Mouse (Mus musculus) olfactory bulb, adult 2 months (tissue): ENCODE data around the gene Gm49369. TPM values are rescaled to one million over a fixed set of nuclear protein-coding genes. Genes with fewer than 3 reads are reported as not detected.
"Not testable (repeated sequence)": the region's sequence is repeated elsewhere in the genome, so short reads cannot be mapped to it uniquely, and the experiment has no call there.

Experiments used
- H3K27ac ChIP-seq: fragments of 200-500 bp; 2 replicates; pipeline ENCODE4 v1.5.1; 2012; ENCODE audit warnings: low read depth, low read length; ENCODE audit not compliant: insufficient read depth
- H3K4me1 ChIP-seq: fragments of 200-500 bp; 2 replicates; pipeline ENCODE4 v1.6.1; 2012; ENCODE audit warnings: low read length; ENCODE audit not compliant: control insufficient read depth, insufficient read depth
- H3K4me3 ChIP-seq: fragments of 200-500 bp; 2 replicates; pipeline ENCODE4 v1.5.1; 2012; ENCODE audit warnings: mild to moderate bottlenecking, low read depth, low read length, moderate library complexity; ENCODE audit not compliant: insufficient read depth
- CTCF ChIP-seq: fragments of 200-500 bp; IDR thresholded peaks from 2 replicates; pipeline ENCODE4 v1.5.1; 2012; ENCODE audit warnings: low read depth, mild to moderate bottlenecking, low read length, moderate library complexity; ENCODE audit not compliant: insufficient read depth
- POLR2A ChIP-seq: fragments of 200-500 bp; IDR thresholded peaks from 2 replicates; pipeline ENCODE4 v1.6.1; 2012; ENCODE audit warnings: mild to moderate bottlenecking, low read depth, low read length, moderate library complexity; ENCODE audit not compliant: insufficient read depth
- WGBS: fragments of 180-500 bp; shearing (Covaris S2); methylation state at CpG from one replicate; pipeline ENCODE4 v1.1.7; 2018; 5-methylcytosine and 5-hydroxymethylcytosine counted together
- polyA plus RNA-seq: library from polyadenylated mRNA; stranded (reverse); fragments of >200 nt; gene quantifications from 2 replicates; pipeline ENCODE4 v1.2.4, GENCODE M21; 2012; ENCODE audit warnings: low replicate concordance; ENCODE audit not compliant: missing spikeins, insufficient read depth, insufficient read length

Gene Gm49369
- polyA plus RNA-seq, 1 experiment = not detected

DNA sequence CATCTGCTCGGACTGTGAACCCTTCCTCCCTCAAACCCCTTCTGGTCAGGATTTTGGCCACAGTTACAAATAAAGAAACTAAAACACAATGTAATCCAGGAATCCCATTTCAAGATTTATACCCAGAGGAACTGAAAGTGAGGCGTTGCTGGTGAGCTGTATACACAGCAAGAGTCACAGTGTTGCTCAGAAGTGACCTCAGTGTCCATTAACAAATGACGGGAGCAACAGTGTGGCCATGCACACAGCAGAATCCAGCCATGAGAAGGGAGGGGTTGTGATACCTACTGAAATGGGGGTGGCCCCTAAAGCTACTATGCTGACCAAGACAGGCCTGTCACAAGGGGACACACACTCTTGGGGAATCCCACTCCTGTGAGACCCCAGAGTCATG is 40.2 kb downstream of the Gm49369 start:
- 0 out of 2 replicates have a peak, but pooled peaks cover 3% of the 10 kb centered on the region for H3K4me1 ChIP-seq
- TF ChIP-seq CTCF = no peak
- no peak for TF ChIP-seq POLR2A
- 83% methylated on average over 3 of the region's 3 CpGs for WGBS
- H3K27ac ChIP-seq = no peak overlapping the region
- H3K4me3 ChIP-seq = no peak overlapping the region

- H3K4me3 ChIP-seq = no peak overlapping the region
- H3K27ac ChIP-seq = no peak overlapping the region
- TF ChIP-seq CTCF = no peak
- no peak for TF ChIP-seq POLR2A
- 0 out of 2 replicates have a peak, but pooled peaks cover 3% of the 10 kb centered on the region for H3K4me1 ChIP-seq
- WGBS = 78% methylated on average over 10 of the region's 10 CpGs
Observed at GRCm38 (mm10) chr7:142341564-142342246, 40.8 kb downstream of the Gm49369 start.

GRCm38 (mm10) chr7:142340269-142340970 is 42.0 kb downstream of the Gm49369 start:
- WGBS = 71% methylated on average over 10 of the region's 10 CpGs
- TF ChIP-seq POLR2A = no peak
- no peak for TF ChIP-seq CTCF
- H3K4me1 ChIP-seq = 0 out of 2 replicates have a peak, but pooled peaks cover 3% of the 10 kb centered on the region
- H3K4me3 ChIP-seq = no peak overlapping the region
- no peak overlapping the region for H3K27ac ChIP-seq

GRCm38 (mm10) chr7:142335151-142335550 is 47.3 kb downstream of the Gm49369 start:
- TF ChIP-seq CTCF (no peak), POLR2A (no peak)
- Histone ChIP-seq H3K4me3 (no peak overlapping the region), H3K4me1 (no peaks in the 10 kb centered on the region), H3K27ac (no peak overlapping the region)
- WGBS = 80% methylated on average over 8 of the region's 8 CpGs

DNA sequence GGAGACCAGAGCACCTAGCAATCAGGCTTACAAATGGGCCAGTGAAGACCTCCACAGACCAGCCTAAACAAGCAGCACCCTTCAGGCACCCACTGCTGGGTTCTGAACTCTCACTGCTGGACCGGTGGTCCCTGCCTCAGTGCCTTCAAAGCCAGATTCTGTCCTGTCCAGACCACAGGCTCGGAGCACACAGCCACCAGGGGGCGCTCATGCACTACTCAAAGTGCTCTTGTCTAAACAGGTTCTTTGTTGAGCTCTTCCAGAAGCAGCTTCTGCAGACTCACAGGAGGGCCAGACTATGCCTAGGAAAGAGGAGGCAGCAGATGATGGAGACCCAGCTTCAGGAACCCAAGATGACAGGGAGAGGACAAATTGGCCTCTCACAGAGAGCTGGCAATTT is 48.2 kb downstream of the Gm49369 start:
- 2% methylated on average over 3 of the region's 3 CpGs for WGBS
- TF ChIP-seq CTCF = peak; percentile 86
- TF ChIP-seq POLR2A = no peak
- Histone ChIP-seq H3K27ac (no peak overlapping the region), H3K4me3 (no peak overlapping the region), H3K4me1 (no peaks in the 10 kb centered on the region)

DNA sequence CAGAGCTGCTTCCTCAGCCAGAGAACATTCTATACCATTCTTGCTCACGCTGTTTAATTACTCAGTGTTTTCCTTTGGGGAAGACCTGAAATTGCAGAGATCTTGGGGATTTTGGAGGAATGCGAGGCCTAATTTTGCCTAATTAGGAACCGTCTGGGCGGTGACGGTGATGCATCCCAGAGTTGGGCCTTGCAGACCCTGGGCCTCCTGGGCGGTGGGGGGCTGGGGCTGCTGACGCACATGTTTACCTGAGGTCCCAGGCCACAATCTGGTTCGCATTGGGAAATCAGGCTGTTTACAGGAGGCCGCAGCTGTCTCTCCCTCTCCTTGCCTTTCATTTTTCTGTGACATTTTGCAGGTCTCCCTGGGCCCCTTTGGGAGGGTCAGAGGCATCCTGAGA is 49.7 kb downstream of the Gm49369 start:
- not testable (repeated sequence) for H3K4me3 ChIP-seq, H3K4me1 ChIP-seq, H3K27ac ChIP-seq
- WGBS = 79% methylated on average over 6 of the region's 9 CpGs

DNA sequence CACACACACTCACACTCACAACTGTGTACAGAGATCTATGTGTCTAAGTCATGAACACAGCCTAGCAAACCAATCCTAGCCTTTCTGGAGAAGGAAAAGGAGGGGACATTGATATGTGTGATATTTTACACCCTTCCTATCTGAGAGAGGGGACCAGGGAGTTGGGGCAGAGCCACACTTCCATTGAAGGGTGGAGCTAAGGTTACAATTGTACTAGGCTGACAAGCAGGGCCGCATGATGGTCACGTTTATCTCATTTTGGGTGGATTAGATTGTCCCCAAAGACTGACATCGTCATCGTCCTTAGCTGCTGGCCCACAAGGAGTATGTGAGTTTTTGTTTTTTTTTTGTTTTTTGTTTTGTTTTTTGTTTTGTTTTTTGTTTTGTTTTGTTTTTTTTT is 51.2 kb downstream of the Gm49369 start:
- Histone ChIP-seq H3K4me1 (no peaks in the 10 kb centered on the region), H3K4me3 (no peak overlapping the region), H3K27ac (no peak overlapping the region)
- no peak for TF ChIP-seq CTCF
- no peak for TF ChIP-seq POLR2A
- 87% methylated on average over 4 of the region's 4 CpGs for WGBS

DNA sequence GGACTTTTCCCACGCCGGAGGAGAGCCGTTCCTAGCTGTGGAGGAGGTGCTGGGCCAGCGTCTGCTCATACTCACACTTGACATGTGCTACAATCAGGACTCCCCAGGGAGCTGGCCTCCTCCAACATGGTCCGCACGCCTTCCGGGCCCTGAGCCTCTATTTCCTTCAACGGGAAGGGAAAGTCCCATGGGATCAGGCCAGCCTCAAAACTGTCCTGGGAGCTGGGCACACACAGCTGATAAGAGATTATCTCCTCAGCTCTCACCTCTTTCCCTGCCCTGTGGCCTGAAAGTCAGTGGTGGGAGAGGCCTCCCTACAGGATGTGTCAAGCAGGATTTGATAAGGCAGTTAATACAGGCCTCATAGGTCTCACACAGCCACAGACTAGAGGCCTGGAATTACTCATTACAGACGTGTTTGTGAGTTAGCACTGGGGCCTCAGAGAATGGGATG is 52.2 kb downstream of the Gm49369 start:
- TF ChIP-seq POLR2A (no peak), CTCF (no peak)
- no peak overlapping the region for H3K4me3 ChIP-seq
- H3K27ac ChIP-seq = no peak overlapping the region
- H3K4me1 ChIP-seq = no peaks in the 10 kb centered on the region
- WGBS = 84% methylated on average over 9 of the region's 9 CpGs

DNA sequence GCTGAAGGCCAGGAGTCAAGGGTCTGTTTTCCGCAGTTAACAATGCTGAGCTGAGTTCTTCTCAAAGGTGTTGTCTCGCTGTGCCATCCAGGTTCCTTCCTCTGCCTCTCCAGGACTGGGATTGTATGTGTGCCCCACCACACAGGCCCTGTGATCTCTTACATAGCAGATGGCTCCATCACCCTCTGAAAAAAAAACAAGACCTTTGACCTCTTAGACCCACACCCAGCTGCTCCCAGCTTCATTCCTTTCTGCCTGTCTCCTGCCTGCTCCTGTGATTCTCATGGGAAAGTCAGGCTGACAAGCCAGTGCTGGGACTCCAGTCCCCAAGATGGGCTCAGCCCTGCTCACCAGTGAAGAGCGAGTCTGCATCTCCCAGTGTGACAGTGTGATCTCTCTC is 54.0 kb downstream of the Gm49369 start:
- no peak overlapping the region for H3K27ac ChIP-seq
- TF ChIP-seq CTCF (no peak), POLR2A (no peak)
- no peak overlapping the region for H3K4me3 ChIP-seq
- WGBS = 88% methylated on average over 3 of the region's 3 CpGs
- H3K4me1 ChIP-seq = no peaks in the 10 kb centered on the region
